Mouse (Mus musculus): ENCODE data around the gene Lin28b.

Gene Lin28b

GRCm38 (mm10) chr10:45485761-45486602 lies at the start of gene Lin28b:
TSS of gene Lin28b (minus strand) at chr10:45486395.
- peak; percentile 79 for DNase-seq (ENCODE audit: low read depth, low spot score)

GRCm38 (mm10) chr10:45511764-45512163 lies 25.6 kb upstream of the Lin28b start:
- peak; percentile 28 for DNase-seq (ENCODE audit: low read depth, low spot score)

- no peak for DNase-seq (ENCODE audit: low read depth, low spot score)
Measured at GRCm38 (mm10) chr10:45510662-45511061, 24.5 kb upstream of the Lin28b start.

GRCm38 (mm10) chr10:45500259-45500658 lies 14.1 kb upstream of the Lin28b start:
- DNase-seq (ENCODE audit: low read depth, low spot score) = no peak

GRCm38 (mm10) chr10:45486603-45486946 lies 380 bp upstream of the Lin28b start:
- DNase-seq (ENCODE audit: low read depth, low spot score) = no peak

GRCm38 (mm10) chr10:45485226-45485760 lies 902 bp downstream of the Lin28b start:
- peak; percentile 43 for DNase-seq (ENCODE audit: low read depth, low spot score)

- no peak for DNase-seq (ENCODE audit: low read depth, low spot score)
Measured at GRCm38 (mm10) chr10:45483210-45483609, 3.0 kb downstream of the Lin28b start.

GRCm38 (mm10) chr10:45473663-45474333 lies 12.4 kb downstream of the Lin28b start:
- DNase-seq (ENCODE audit: low read depth, low spot score) = peak; percentile 49

- DNase-seq (ENCODE audit: low read depth, low spot score) = no peak
Measured at GRCm38 (mm10) chr10:45473143-45473484, 13.1 kb downstream of the Lin28b start.

GRCm38 (mm10) chr10:45472431-45473142 lies 13.6 kb downstream of the Lin28b start:
- no peak for DNase-seq (ENCODE audit: low read depth, low spot score)

- DNase-seq (ENCODE audit: low read depth, low spot score) = no peak
Measured at GRCm38 (mm10) chr10:45471321-45471720, 14.9 kb downstream of the Lin28b start.

GRCm38 (mm10) chr10:45470079-45470739 lies 16.0 kb downstream of the Lin28b start:
- no peak for DNase-seq (ENCODE audit: low read depth, low spot score)

- no peak for DNase-seq (ENCODE audit: low read depth, low spot score)
Measured at GRCm38 (mm10) chr10:45469027-45469996, 16.9 kb downstream of the Lin28b start.

GRCm38 (mm10) chr10:45468180-45468915 lies 17.8 kb downstream of the Lin28b start:
- no peak for DNase-seq (ENCODE audit: low read depth, low spot score)

GRCm38 (mm10) chr10:45458637-45459036 lies 27.6 kb downstream of the Lin28b start:
- DNase-seq (ENCODE audit: low read depth, low spot score) = no peak

- no peak for DNase-seq (ENCODE audit: low read depth, low spot score)
Measured at GRCm38 (mm10) chr10:45458074-45458473, 28.1 kb downstream of the Lin28b start.

GRCm38 (mm10) chr10:45446625-45447024 lies 39.6 kb downstream of the Lin28b start:
- DNase-seq (ENCODE audit: low read depth, low spot score) = no peak

- no peak for DNase-seq (ENCODE audit: low read depth, low spot score)
Measured at GRCm38 (mm10) chr10:45446215-45446614, 40.0 kb downstream of the Lin28b start.

GRCm38 (mm10) chr10:45422372-45422771 lies 63.8 kb downstream of the Lin28b start:
- DNase-seq (ENCODE audit: low read depth, low spot score) = no peak

GRCm38 (mm10) chr10:45412144-45412543 lies 74.1 kb downstream of the Lin28b start:
- no peak for DNase-seq (ENCODE audit: low read depth, low spot score)
